Mouse (Mus musculus): Measurements from ENCODE around the gene Trpc3. TPM values are rescaled to one million over a fixed set of nuclear protein-coding genes. Genes with fewer than 3 reads are reported as not detected.

Trpc3 gene
- total and polyA plus RNA-seq, 3 experiments = not detected

- in situ Hi-C loops (cut with MboI; ENCODE audit: low pct_ligation_motif_present, low pct_unique_long_range_greater_than_20kb, low sequenced_read_pairs) (no loop called here), dilution Hi-C loops (cut with MboI; ENCODE audit: extremely low pct_ligation_motif_present, extremely low pct_unique_long_range_greater_than_20kb, low sequenced_read_pairs) (no loop called here)
- DNase-seq (ENCODE audit: extremely low read depth) = no peak
- Histone ChIP-seq H3K4me2 (ENCODE audit: insufficient read depth, low read depth, poor library complexity, severe bottlenecking) (no peak overlapping the region), H3K79me2 (replicated peaks; ENCODE audit: control insufficient read depth, extremely low read depth, insufficient read depth, poor library complexity, severe bottlenecking) (no peaks in the 10 kb centered on the region), H3K27me3 (replicated peaks) (no peaks in the 10 kb centered on the region), H3K4me3 (replicated peaks in 1 of 3; ENCODE audit: low read depth in 2 of 3, low read length in 2 of 3, poor library complexity in 1 of 3) (no peak overlapping the region), H3K27ac (ENCODE audit: insufficient read depth, low read depth) (no peak overlapping the region), H3K4me1 (ENCODE audit: control insufficient read depth in 1 of 2, insufficient read depth in 2 of 2) (no peaks in the 10 kb centered on the region), H3K9ac (ENCODE audit: insufficient read depth, low read depth) (no peak overlapping the region), H3K9me3 (replicated peaks; ENCODE audit: low read length) (no peaks in the 10 kb centered on the region), H3K36me3 (replicated peaks in 1 of 2; ENCODE audit: control insufficient read depth in 1 of 2, insufficient read depth in 1 of 2, low read length in 1 of 2) (no peaks in the 10 kb centered on the region)
- TF ChIP-seq POLR2AphosphoS2 (IDR thresholded peaks at IDR 0.05; ENCODE audit: low read depth, low read length) = no peak
- TF ChIP-seq CHD1 (IDR thresholded peaks at IDR 0.05; ENCODE audit: low read depth, low read length) = no peak
- no peak for TF ChIP-seq USF1 (IDR thresholded peaks at IDR 0.05; ENCODE audit: low read depth, low read length)
- TF ChIP-seq HCFC1 (IDR thresholded peaks at IDR 0.05; ENCODE audit: low read depth, low read length) = no peak
- no peak for TF ChIP-seq CHD2 (IDR thresholded peaks at IDR 0.05; ENCODE audit: low read length)
- no peak for TF ChIP-seq KAT2A (IDR thresholded peaks at IDR 0.05; ENCODE audit: insufficient replicate concordance, low read length)
- TF ChIP-seq USF2 (conservative IDR thresholded peaks at IDR 0.05; ENCODE audit: low read depth, low read length) = no peak
- no peak for TF ChIP-seq EP300 (IDR thresholded peaks at IDR 0.05; ENCODE audit: low read length)
- no peak for TF ChIP-seq NRF1 (IDR thresholded peaks at IDR 0.05; ENCODE audit: low read depth, low read length)
- TF ChIP-seq BHLHE40 (IDR thresholded peaks at IDR 0.05; ENCODE audit: low read depth, low read length) = no peak
- no peak for TF ChIP-seq MAZ (IDR thresholded peaks at IDR 0.05; ENCODE audit: low read depth, low read length)
- no peak for TF ChIP-seq MYC (IDR thresholded peaks at IDR 0.05; ENCODE audit: low read depth, low read length)
- no peak for TF ChIP-seq POLR2A (IDR thresholded peaks at IDR 0.05; ENCODE audit: low read depth, low read length)
- no peak for TF ChIP-seq ETS1 (conservative IDR thresholded peaks at IDR 0.05; ENCODE audit: low read depth, low read length)
- no peak for TF ChIP-seq PAX5 (IDR thresholded peaks at IDR 0.05; ENCODE audit: low read length)
- TF ChIP-seq IRF4 (IDR thresholded peaks at IDR 0.05; ENCODE audit: low read depth, low read length) = no peak
- TF ChIP-seq RCOR1 (conservative IDR thresholded peaks at IDR 0.05; ENCODE audit: low read depth, low read length) = no peak
- TF ChIP-seq UBTF (IDR thresholded peaks at IDR 0.05; ENCODE audit: low read depth, low read length) = no peak
- no peak for TF ChIP-seq JUND (conservative IDR thresholded peaks at IDR 0.05; ENCODE audit: low read depth, low read length)
- TF ChIP-seq ZC3H11A (IDR thresholded peaks at IDR 0.05; ENCODE audit: low read depth, low read length) = no peak
These were observed 91.2 kb downstream of the Trpc3 start for GRCm38 (mm10) chr3:36598811-36599210.

- Histone ChIP-seq H3K79me2 (replicated peaks; ENCODE audit: control insufficient read depth, extremely low read depth, insufficient read depth, poor library complexity, severe bottlenecking) (peaks cover 35% of the 10 kb centered on the region), H3K27ac (ENCODE audit: insufficient read depth, low read depth) (peak within 1 kb of the TSS; percentile 12; the same call in 1 of the 2 replicates), H3K4me3 (replicated peaks in 1 of 3; ENCODE audit: low read depth in 2 of 3, low read length in 2 of 3, poor library complexity in 1 of 3) (peak within 1 kb of the TSS; percentile 86 to 99 (median 98)), H3K36me3 (replicated peaks in 1 of 2; ENCODE audit: control insufficient read depth in 1 of 2, insufficient read depth in 1 of 2, low read length in 1 of 2) (peaks cover 28 to 32% of the 10 kb centered on the region in 2 experiments), H3K9ac (ENCODE audit: insufficient read depth, low read depth) (peak within 1 kb of the TSS; percentile 89), H3K9me3 (replicated peaks; ENCODE audit: low read length) (no peaks in the 10 kb centered on the region), H3K4me1 (ENCODE audit: control insufficient read depth in 1 of 2, insufficient read depth in 2 of 2) (peaks cover 5 to 30% of the 10 kb centered on the region in 2 experiments), H3K4me2 (ENCODE audit: insufficient read depth, low read depth, poor library complexity, severe bottlenecking) (peak within 1 kb of the TSS; percentile 92), H3K27me3 (replicated peaks) (no peaks in the 10 kb centered on the region)
- peak; percentile 97 for DNase-seq (ENCODE audit: extremely low read depth)
- dilution Hi-C loops (cut with MboI; ENCODE audit: extremely low pct_ligation_motif_present, extremely low pct_unique_long_range_greater_than_20kb, low sequenced_read_pairs) = no loop called here
- in situ Hi-C loops (cut with MboI; ENCODE audit: low pct_ligation_motif_present, low pct_unique_long_range_greater_than_20kb, low sequenced_read_pairs) = no loop called here
- TF ChIP-seq ZNF384 (IDR thresholded peaks at IDR 0.05; ENCODE audit: low read depth, low read length) = no peak
- peak; percentile 68 for TF ChIP-seq IRF4 (IDR thresholded peaks at IDR 0.05; ENCODE audit: low read depth, low read length)
- TF ChIP-seq BHLHE40 (IDR thresholded peaks at IDR 0.05; ENCODE audit: low read depth, low read length) = no peak; the same call in 1 of the 2 replicates
- peak; percentile 74; the same call in 1 of the 2 replicates for TF ChIP-seq TBP (conservative IDR thresholded peaks at IDR 0.05; ENCODE audit: low read depth, low read length)
- peak; percentile 95 for TF ChIP-seq ZMIZ1 (IDR thresholded peaks at IDR 0.05; ENCODE audit: low read depth, low read length)
- peak; percentile 95 for TF ChIP-seq MXI1 (IDR thresholded peaks at IDR 0.05; ENCODE audit: low read depth, low read length)
- TF ChIP-seq HCFC1 (IDR thresholded peaks at IDR 0.05; ENCODE audit: low read depth, low read length) = peak; percentile 88
- peak; percentile 93 for TF ChIP-seq MAZ (IDR thresholded peaks at IDR 0.05; ENCODE audit: low read depth, low read length)
- 0 out of 2 replicates have a peak, but pooled peaks have one; percentile 17 for TF ChIP-seq ETS1 (conservative IDR thresholded peaks at IDR 0.05; ENCODE audit: low read depth, low read length)
- no peak for TF ChIP-seq MAFK (IDR thresholded peaks at IDR 0.05; ENCODE audit: insufficient replicate concordance, low read length)
- peak; percentile 86; the same call in 1 of the 2 replicates for TF ChIP-seq POLR2AphosphoS2 (IDR thresholded peaks at IDR 0.05; ENCODE audit: low read depth, low read length)
- no peak for TF ChIP-seq JUN (IDR thresholded peaks at IDR 0.05; ENCODE audit: insufficient read depth, low read depth, low read length)
- TF ChIP-seq ZC3H11A (IDR thresholded peaks at IDR 0.05; ENCODE audit: low read depth, low read length) = no peak
- TF ChIP-seq EP300 (IDR thresholded peaks at IDR 0.05; ENCODE audit: low read length) = no peak
- TF ChIP-seq PAX5 (IDR thresholded peaks at IDR 0.05; ENCODE audit: low read length) = no peak
- no peak; the same call in 1 of the 2 replicates for TF ChIP-seq GABPA (IDR thresholded peaks at IDR 0.05; ENCODE audit: insufficient replicate concordance, low read depth, low read length)
- TF ChIP-seq SMC3 (IDR thresholded peaks at IDR 0.05; ENCODE audit: low read depth, low read length) = peak; percentile 67
- peak; percentile 90 for TF ChIP-seq NELFE (IDR thresholded peaks at IDR 0.05; ENCODE audit: low read depth, low read length)
- TF ChIP-seq UBTF (IDR thresholded peaks at IDR 0.05; ENCODE audit: low read depth, low read length) = no peak
- TF ChIP-seq SIN3A (IDR thresholded peaks at IDR 0.05; ENCODE audit: low read length) = peak; percentile 99
- no peak; the same call in 1 of the 2 replicates for TF ChIP-seq USF1 (IDR thresholded peaks at IDR 0.05; ENCODE audit: low read depth, low read length)
- peak; percentile 77 for TF ChIP-seq MAX (IDR thresholded peaks at IDR 0.05; ENCODE audit: low read length)
These were observed 118.1 kb downstream of the Trpc3 start, which contains the start of gene Ccna2 for GRCm38 (mm10) chr3:36571827-36572378. Gene Ccna2 (minus strand): TSS chr3:36572150.

All from CH12.LX (cell line).